Mouse (Mus musculus) heart, adult 11 months (tissue): ENCODE results near the gene Chid1.
A peak's percentile ranks its signal among the peaks of the same experiment; 100 is the strongest.

Source experiments
- DNase-seq: peaks from one replicate; pipeline ENCODE4 v3.0.0; 2022

Gene Chid1

GRCm38 (mm10) chr7:141539556-141540311 lies at the start of gene Chid1:
Gene Chid1 (minus strand): TSS chr7:141539857.
- peak; percentile 100 for DNase-seq

- no peak for DNase-seq
Observed at GRCm38 (mm10) chr7:141588890-141589289, 49.2 kb upstream of the Chid1 start.

- DNase-seq, result no peak
Observed at GRCm38 (mm10) chr7:141585881-141586280, 46.2 kb upstream of the Chid1 start.

GRCm38 (mm10) chr7:141585288-141585687 lies 45.6 kb upstream of the Chid1 start:
- no peak for DNase-seq

- DNase-seq, result no peak
Observed at GRCm38 (mm10) chr7:141584048-141584841, 44.6 kb upstream of the Chid1 start.

- DNase-seq, result no peak
Observed at GRCm38 (mm10) chr7:141581323-141581722, 41.7 kb upstream of the Chid1 start.

- no peak for DNase-seq
Observed at GRCm38 (mm10) chr7:141578943-141579342, 39.3 kb upstream of the Chid1 start.

- no peak for DNase-seq
Observed at GRCm38 (mm10) chr7:141578511-141578910, 38.9 kb upstream of the Chid1 start.

GRCm38 (mm10) chr7:141577801-141578200 lies 38.1 kb upstream of the Chid1 start:
- DNase-seq, result no peak

- no peak for DNase-seq
Observed at GRCm38 (mm10) chr7:141575481-141575880, 35.8 kb upstream of the Chid1 start.

- no peak for DNase-seq
Observed at GRCm38 (mm10) chr7:141574041-141574440, 34.4 kb upstream of the Chid1 start.

- no peak for DNase-seq
Observed at GRCm38 (mm10) chr7:141570625-141571295, 31.1 kb upstream of the Chid1 start.

GRCm38 (mm10) chr7:141569916-141570315 lies 30.3 kb upstream of the Chid1 start:
- no peak for DNase-seq

GRCm38 (mm10) chr7:141569283-141569803 lies 29.7 kb upstream of the Chid1 start:
- DNase-seq, result no peak

GRCm38 (mm10) chr7:141566587-141566986 lies 26.9 kb upstream of the Chid1 start:
- no peak for DNase-seq

- peak; percentile 92 for DNase-seq
Observed at GRCm38 (mm10) chr7:141564561-141564960, 24.9 kb upstream of the Chid1 start.

GRCm38 (mm10) chr7:141562852-141563427 lies 23.3 kb upstream of the Chid1 start:
- peak; percentile 98 for DNase-seq

GRCm38 (mm10) chr7:141562421-141562851 lies 22.8 kb upstream of the Chid1 start:
- DNase-seq, result no peak

- DNase-seq, result peak; percentile 99
Observed at GRCm38 (mm10) chr7:141561682-141562391, 22.2 kb upstream of the Chid1 start, which contains the start of gene Ap2a2. Gene Ap2a2 (plus strand): TSS chr7:141562173.

GRCm38 (mm10) chr7:141560471-141560870 lies 20.8 kb upstream of the Chid1 start:
- DNase-seq, result no peak

- peak; percentile 62 for DNase-seq
Observed at GRCm38 (mm10) chr7:141559726-141560325, 20.2 kb upstream of the Chid1 start.

- DNase-seq, result no peak
Observed at GRCm38 (mm10) chr7:141558946-141559345, 19.3 kb upstream of the Chid1 start.
